Mouse (Mus musculus) right cerebral cortex, postnatal 10 days (tissue): ENCODE data around the gene Dpagt1.
A peak's percentile ranks its signal among the peaks of the same experiment; 100 is the strongest.
"Not testable (repeated sequence)": the region's sequence is repeated elsewhere in the genome, so short reads cannot be mapped to it uniquely, and the experiment has no call there.

Experiments
- DNase-seq, 2 experiments: peaks; one replicate each; pipeline ENCODE4 v3.0.0; 2021; ENCODE audit warnings: low spot score in 2 of 2

The Dpagt1 gene

DNA sequence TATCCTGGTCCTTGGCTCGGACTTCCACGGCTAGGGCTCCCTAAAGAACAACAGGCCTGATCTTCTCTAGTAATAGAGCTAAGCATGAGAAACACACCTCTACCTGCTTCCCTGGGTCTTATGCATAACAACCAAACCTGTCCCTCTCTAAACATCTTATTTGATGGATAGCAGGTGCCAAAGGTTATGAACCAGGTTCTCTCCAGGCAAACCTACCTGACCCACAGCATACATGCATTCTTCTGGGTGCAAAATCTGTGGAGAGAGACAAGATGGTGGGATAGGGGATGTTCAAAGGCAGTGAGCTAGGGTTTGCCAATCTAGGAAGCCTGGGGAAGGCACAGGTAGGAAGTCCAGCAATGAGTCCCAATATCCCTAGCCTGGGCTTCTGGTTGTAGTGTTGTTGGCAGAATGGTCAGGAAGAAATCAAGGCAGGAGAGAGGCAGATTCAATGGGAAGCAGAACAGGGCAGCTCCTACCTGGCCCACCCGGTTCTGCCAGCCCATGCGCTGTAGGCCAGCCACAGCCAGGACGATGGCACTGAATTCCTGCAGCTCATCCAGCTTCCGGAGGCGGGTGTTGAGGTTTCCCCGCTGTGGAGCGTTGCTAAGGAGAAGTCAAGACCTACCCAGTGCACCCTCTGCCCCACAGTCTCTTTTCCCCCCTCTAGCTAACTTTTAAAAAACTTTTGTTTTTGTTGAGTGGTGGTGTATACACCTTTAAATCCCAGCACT, 11.8 kb downstream of the Dpagt1 start:
- no peak for DNase-seq

DNA sequence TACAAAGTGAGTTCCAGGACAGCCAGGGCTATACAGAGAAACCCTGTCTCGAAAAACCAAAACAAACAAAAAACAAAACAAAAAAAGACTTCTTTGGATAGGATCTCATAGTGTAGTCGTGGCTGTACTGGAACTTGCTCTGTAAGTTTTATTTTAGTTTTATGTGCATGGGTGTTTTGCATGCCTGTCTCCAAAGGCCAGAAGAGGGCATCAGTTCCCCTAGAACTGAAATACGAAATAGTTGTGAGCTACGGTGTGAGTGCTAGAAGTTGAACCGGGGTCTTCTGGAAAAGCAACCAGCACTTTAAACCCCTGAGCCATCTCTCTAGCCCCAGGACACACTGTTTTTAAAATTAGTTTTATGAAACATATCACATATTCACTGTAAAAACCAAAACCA, 12.8 kb downstream of the Dpagt1 start:
- DNase-seq: no peak

- DNase-seq: no peak
These were observed 15.7 kb downstream of the Dpagt1 start for GRCm38 (mm10) chr9:44341487-44341886.

DNA sequence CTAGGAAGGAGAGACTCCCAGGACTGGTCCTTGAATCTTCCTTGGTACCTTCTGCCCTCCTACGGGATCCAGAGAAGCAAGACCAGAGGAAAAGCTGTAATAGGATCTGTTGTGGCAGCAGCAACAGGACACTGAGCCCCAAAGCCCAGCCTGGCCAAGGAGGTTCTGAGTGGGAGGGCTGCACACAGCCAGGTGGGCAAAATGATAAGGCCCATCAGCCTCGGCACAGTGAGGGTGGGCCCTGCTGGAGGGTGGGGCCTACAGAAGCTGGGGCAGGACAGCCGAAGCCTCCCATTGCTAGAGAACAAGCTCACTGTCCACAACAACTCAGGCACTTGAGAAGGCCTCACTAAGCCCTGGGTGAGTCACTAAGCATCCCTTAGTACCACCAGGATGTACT, 16.4 kb downstream of the Dpagt1 start:
- no peak for DNase-seq

DNA sequence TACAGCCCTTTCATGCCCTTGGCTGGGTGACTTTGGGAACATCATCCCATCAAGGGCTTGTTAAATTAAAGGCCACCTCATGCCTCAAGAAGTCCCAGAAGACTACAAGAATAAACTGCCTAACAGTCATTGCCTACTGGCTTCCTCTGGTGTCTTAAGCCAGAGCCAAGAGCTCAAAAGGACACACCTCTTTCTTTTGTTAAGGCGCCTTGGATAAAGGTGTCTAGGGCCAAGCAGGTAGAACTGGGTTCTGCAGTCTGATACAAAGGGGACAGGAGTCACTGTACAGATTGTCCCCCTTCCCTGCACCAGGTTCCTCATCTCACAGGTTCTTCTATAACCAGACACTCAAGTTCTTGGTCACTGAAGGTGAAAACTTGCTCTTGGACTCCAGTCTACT, 16.8 kb downstream of the Dpagt1 start:
- no peak for DNase-seq

- DNase-seq: no peak
These were observed 17.5 kb downstream of the Dpagt1 start for GRCm38 (mm10) chr9:44343290-44343689.

GRCm38 (mm10) chr9:44343781-44344421, 18.1 kb downstream of the Dpagt1 start, which contains the start of gene Hmbs:
Hmbs (minus strand) TSS chr9:44344228.
- DNase-seq: peak; percentile 92 to 94

DNA sequence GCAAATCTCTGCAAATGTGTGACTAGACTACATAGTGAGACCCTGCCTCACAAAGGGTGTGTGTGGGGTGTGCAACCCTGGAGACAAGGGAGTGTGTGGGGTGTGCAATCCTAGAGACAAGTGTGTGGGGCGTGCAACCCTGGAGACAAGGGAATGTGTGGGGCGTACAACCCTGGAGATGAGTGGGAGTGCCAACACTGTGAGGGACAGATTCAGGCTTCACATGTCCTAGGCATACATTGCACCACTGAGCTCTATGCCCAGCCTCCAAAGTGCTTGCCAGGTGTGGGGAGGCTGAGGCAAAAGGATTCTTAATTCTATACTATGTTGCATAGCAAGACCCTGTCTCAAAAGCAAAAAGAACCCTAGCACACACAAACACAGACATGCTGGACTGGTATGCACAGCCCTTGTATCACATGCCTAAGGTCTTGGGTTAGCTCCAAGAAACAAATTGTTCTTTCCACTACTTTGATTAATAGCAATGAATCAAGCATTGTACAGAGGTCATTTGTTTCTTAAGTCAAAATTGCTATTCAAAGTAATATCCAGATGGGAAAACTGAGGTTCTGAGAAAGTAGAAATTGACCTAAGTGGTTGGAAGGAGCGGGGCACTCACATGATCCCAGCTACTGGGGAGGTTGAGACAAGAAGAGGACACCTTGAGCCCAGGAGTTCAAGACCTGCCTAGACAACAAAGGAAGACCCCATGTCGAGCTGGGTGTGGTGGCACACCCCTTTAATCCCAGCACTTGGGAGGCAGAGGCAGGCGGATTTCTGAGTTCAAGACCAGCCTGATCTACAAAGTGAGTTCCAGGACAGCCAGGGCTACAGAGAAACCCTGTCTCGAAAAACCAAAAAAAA, 20.0 kb downstream of the Dpagt1 start:
- DNase-seq: no peak

DNA sequence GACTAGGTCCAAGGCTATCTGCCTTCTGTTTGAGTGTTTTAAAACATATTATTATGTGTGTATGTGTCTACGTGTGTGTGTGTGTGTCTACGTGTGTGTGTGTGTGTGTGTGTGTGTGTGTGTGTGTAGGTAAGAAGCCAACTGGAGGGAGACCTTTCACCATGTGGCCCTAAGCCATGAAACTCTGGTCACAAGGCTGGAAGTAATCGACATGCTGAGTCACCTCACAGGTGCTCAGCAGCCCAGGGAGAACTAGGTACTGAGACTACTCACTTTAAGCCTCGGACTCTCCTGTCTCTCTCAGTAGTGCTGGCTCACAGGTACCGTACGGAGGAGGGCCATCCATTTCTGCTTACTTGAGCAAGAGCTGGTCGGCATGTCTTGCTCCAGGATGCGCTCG, 21.3 kb downstream of the Dpagt1 start:
- DNase-seq: no peak

- DNase-seq: no peak
These were observed 21.8 kb downstream of the Dpagt1 start for GRCm38 (mm10) chr9:44347621-44348020.

GRCm38 (mm10) chr9:44348546-44348945, 22.7 kb downstream of the Dpagt1 start:
- no peak for DNase-seq

GRCm38 (mm10) chr9:44351396-44351795, 25.6 kb downstream of the Dpagt1 start:
- DNase-seq: no peak

GRCm38 (mm10) chr9:44352337-44352736, 26.5 kb downstream of the Dpagt1 start:
- DNase-seq: no peak

GRCm38 (mm10) chr9:44353142-44353541, 27.3 kb downstream of the Dpagt1 start:
- no peak for DNase-seq

DNA sequence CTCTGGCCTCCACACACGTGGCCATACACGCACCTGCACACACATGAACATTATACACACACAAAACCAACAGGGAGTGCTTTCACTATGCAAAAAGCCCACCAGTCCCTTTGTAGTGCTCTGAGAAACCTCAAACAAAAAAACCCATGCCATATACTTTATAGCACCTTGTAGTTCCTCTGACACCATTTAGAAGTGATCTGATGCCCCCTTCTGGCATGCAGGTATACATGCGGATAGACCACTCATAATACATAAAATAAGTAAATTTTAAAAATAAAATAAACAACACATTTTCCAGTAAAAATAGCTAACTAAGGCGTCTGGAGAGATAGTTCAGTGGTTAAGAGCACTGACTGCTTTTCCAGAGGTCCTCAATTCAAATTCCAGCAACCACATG, 31.4 kb downstream of the Dpagt1 start:
- no peak for DNase-seq

DNA sequence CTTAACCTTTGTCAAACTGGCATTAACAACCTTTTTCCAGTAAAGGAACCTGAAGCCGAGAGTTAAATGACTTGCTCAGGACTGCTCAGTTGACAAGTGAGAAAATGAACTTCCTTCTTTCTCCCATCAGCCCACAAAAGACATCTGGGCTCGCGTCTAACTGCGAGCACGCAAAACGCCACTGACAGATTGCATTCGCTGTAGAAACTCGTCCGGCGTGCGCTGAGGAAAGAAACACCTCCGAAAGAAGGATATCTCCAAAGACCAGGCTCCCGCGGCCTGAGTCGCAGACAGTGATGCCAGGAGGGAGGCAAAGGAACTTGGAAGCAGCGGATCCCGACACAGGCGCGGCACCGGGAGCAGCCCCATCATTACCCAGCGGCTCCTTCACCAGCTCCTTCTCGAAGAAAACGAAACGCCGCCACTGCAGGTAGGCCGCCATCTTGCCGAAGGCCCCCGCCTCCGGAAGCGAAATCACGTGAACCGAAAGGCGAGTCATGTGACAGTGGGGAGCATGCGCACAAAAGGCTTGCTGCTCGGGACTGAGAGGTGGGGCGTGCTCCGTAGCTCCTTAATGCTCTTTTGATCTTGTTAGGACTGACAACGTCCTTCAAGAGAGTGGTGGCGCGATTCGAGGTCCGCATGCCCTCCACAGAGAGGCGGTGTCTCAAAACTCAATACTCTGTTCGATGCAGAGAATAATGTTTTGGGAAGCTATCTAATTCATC, 35.5 kb downstream of the Dpagt1 start, which contains the start of gene Vps11:
Gene Vps11, minus strand, starts transcription at position 481 of the 728 bp plus-strand sequence.
- peak; percentile 97 to 98 for DNase-seq

GRCm38 (mm10) chr9:44361931-44362330, 36.1 kb downstream of the Dpagt1 start:
- not testable (repeated sequence) for DNase-seq

GRCm38 (mm10) chr9:44364480-44364879, 38.7 kb downstream of the Dpagt1 start:
- no peak for DNase-seq

- no peak for DNase-seq
These were observed 47.6 kb downstream of the Dpagt1 start for GRCm38 (mm10) chr9:44373386-44373785.

DNA sequence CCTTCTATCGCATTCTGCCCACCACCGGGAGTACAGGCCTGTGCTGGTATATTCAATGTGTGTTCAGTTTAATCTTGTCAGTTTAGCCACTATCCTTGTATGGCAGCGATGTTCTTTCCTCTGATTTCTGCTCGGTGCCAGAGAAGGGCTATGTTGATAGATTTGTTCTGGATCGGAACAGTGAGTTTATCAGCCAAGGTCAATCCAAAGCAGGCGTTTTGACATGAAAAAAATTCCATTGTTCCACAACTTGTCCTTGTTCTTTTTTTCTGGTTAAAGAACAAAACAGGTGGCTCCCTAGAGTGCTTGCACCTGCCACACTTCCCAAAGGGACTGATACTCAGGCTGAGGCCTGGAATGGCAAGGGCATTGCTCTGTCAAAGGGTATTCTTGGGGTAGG, 50.3 kb downstream of the Dpagt1 start:
- no peak for DNase-seq

DNA sequence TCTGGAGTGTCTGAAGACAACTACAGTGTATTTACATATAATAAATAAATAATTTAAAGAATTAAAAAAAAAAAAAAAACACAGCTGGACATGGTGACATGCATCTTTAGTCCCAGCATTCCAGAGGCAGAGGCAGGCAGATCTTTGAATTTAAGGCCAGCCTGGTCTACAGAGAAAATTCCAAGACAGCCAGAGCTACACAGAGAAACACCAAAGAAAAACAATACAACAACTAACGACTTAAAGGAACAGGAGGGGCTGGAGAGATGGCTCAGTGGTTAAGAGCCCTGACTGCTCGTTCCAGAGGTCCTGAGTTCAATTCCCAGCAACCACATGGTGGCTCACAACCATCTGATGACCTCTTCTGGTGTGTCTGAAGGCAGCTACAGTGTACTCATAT, 51.5 kb downstream of the Dpagt1 start:
- DNase-seq: not testable (repeated sequence)
